Mouse (Mus musculus) ovary, adult 18-20 months (tissue): ENCODE data around the gene Ghsr.
"Not testable (repeated sequence)": the region's sequence is repeated elsewhere in the genome, so short reads cannot be mapped to it uniquely, and the experiment has no call there.

ENCODE experiments used
- DNase-seq: peaks from one replicate; pipeline ENCODE4 v3.0.0; 2022; ENCODE audit warnings: low spot score, mixed read lengths

The Ghsr gene

GRCm38 (mm10) chr3:27371276-27371621 is at the start of gene Ghsr:
Gene Ghsr, plus strand, starts transcription at chr3:27371351.
- no peak for DNase-seq

GRCm38 (mm10) chr3:27322591-27322990 is 48.6 kb upstream of the Ghsr start:
- no peak for DNase-seq

- no peak for DNase-seq
Measured at GRCm38 (mm10) chr3:27323551-27323950, 47.6 kb upstream of the Ghsr start.

GRCm38 (mm10) chr3:27326633-27327191 is 44.4 kb upstream of the Ghsr start:
- no peak for DNase-seq

GRCm38 (mm10) chr3:27330706-27331105 is 40.4 kb upstream of the Ghsr start:
- no peak for DNase-seq

- DNase-seq: no peak
Measured at GRCm38 (mm10) chr3:27338437-27338836, 32.7 kb upstream of the Ghsr start.

GRCm38 (mm10) chr3:27338887-27339286 is 32.3 kb upstream of the Ghsr start:
- DNase-seq: no peak

- no peak for DNase-seq
Measured at GRCm38 (mm10) chr3:27340757-27341156, 30.4 kb upstream of the Ghsr start.

GRCm38 (mm10) chr3:27342462-27342861 is 28.7 kb upstream of the Ghsr start:
- DNase-seq: no peak

- no peak for DNase-seq
Measured at GRCm38 (mm10) chr3:27345526-27345925, 25.6 kb upstream of the Ghsr start.

- no peak for DNase-seq
Measured at GRCm38 (mm10) chr3:27348462-27348861, 22.7 kb upstream of the Ghsr start.

- no peak for DNase-seq
Measured at GRCm38 (mm10) chr3:27351105-27351504, 20.0 kb upstream of the Ghsr start.

GRCm38 (mm10) chr3:27359100-27359720 is 11.9 kb upstream of the Ghsr start:
- DNase-seq: no peak

- DNase-seq: no peak
Measured at GRCm38 (mm10) chr3:27370125-27370524, 1.0 kb upstream of the Ghsr start.

GRCm38 (mm10) chr3:27370582-27371275 is 422 bp upstream of the Ghsr start:
- DNase-seq: no peak

- no peak for DNase-seq
Measured at GRCm38 (mm10) chr3:27371725-27372650, 837 bp downstream of the Ghsr start.

GRCm38 (mm10) chr3:27374396-27374795 is 3.2 kb downstream of the Ghsr start:
- DNase-seq: no peak

GRCm38 (mm10) chr3:27377935-27378334 is 6.8 kb downstream of the Ghsr start:
- no peak for DNase-seq

- DNase-seq: no peak
Measured at GRCm38 (mm10) chr3:27384836-27385235, 13.7 kb downstream of the Ghsr start.

GRCm38 (mm10) chr3:27389923-27390322 is 18.8 kb downstream of the Ghsr start:
- DNase-seq: no peak

GRCm38 (mm10) chr3:27400996-27401395 is 29.8 kb downstream of the Ghsr start:
- DNase-seq: not testable (repeated sequence)

GRCm38 (mm10) chr3:27406440-27406839 is 35.3 kb downstream of the Ghsr start:
- DNase-seq: no peak

GRCm38 (mm10) chr3:27408564-27408963 is 37.4 kb downstream of the Ghsr start:
- no peak for DNase-seq
